Mouse (Mus musculus) small intestine, adult 2 months (tissue): ENCODE data around the gene Kansl2.
"Not testable (repeated sequence)": the region's sequence is repeated elsewhere in the genome, so short reads cannot be mapped to it uniquely, and the experiment has no call there.

Source experiments
- CTCF ChIP-seq: fragments of 200-500 bp; IDR thresholded peaks from 2 replicates; pipeline ENCODE4 v1.5.1; 2012; ENCODE audit warnings: low read depth, mild to moderate bottlenecking, control low read depth, inconsistent platforms, low read length, moderate library complexity, mixed read lengths; ENCODE audit not compliant: insufficient replicate concordance, insufficient read length; ENCODE audit errors: extremely low read depth
- POLR2A ChIP-seq: fragments of 200-500 bp; IDR thresholded peaks from 2 replicates; pipeline ENCODE4 v1.6.1; 2012; ENCODE audit warnings: low read depth, mild to moderate bottlenecking, control low read depth, inconsistent platforms, low read length, moderate library complexity

GRCm38 (mm10) chr15:98513676-98514075 is 20.4 kb downstream of the Kansl2 start:
- TF ChIP-seq CTCF, POLR2A: not testable (repeated sequence)
